Mouse (Mus musculus): ENCODE results near the gene Pnkd. TPM values are rescaled to one million over a fixed set of nuclear protein-coding genes. Genes with fewer than 3 reads are reported as not detected.
"Not testable (repeated sequence)": the region's sequence is repeated elsewhere in the genome, so short reads cannot be mapped to it uniquely, and the experiment has no call there.

The Pnkd gene
- polyA plus RNA-seq, 1 experiment = 10.0 TPM

DNA sequence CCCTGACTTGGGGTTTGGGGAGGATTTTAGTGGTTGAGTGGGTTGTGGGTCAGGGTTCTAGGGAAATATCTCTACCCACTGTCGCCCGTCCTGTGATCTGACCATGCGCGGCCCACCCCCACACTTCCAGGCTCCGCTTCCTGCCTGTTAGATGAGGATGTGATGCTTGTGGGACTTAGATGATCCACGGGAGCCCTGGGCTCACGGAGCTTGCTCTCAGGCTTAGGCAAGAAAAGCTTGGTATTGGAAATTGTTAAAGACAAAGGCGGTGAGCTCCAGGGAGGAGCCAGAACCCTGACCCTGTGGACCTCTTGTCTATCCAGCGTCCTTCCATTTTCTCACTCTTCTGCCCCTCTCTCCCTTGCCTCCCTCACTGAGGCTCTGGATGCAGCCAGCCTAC is 55.2 kb downstream of the Pnkd start:
- H3K27me3 ChIP-seq (ENCODE audit: control insufficient read depth) = peaks cover 5% of the 10 kb centered on the region

DNA sequence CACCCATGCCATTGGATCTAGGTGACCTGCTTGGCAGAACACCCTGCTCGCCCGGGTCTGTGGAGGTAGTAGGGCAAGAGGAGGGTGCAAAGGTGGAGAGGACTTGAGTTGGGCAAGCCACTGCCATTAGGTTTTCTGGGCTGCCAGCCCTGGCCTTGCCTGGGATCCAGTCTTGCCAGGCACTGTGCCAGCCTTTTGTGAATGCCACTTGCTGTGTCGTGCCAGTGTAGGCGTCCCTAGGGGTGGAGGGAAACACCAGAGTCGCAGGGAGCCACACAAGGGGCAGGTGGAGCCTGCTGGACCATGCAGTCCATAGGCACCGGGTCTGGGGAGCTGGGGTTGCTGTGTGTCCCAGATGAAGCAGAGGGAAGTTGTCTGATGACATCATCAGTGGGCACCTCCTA is 55.6 kb downstream of the Pnkd start:
- H3K27me3 ChIP-seq (ENCODE audit: control insufficient read depth) = peaks cover under 1% of the 10 kb centered on the region; the same call in 1 of the 2 replicates
- peaks cover 7% of the 10 kb centered on the region for H3K4me1 ChIP-seq (ENCODE audit: control insufficient read depth)
- no peaks in the 10 kb centered on the region for H3K36me3 ChIP-seq (ENCODE audit: control insufficient read depth)
- TF ChIP-seq GATA1 (IDR thresholded peaks at IDR 0.05; ENCODE audit: low read length) = no peak
- TF ChIP-seq TAL1 (IDR thresholded peaks at IDR 0.05; ENCODE audit: low read length) = no peak
- no peak overlapping the region for H3K4me3 ChIP-seq (replicated peaks)
- peaks cover 3% of the 10 kb centered on the region; the same call in 1 of the 2 replicates for H3K9me3 ChIP-seq (ENCODE audit: control insufficient read depth, low read length)

More for the DNA sequence above, 55.2 kb downstream of the Pnkd start:
- Histone ChIP-seq H3K36me3 (ENCODE audit: control insufficient read depth) (no peaks in the 10 kb centered on the region), H3K9me3 (ENCODE audit: control insufficient read depth, low read length) (peaks cover 3% of the 10 kb centered on the region; the same call in 1 of the 2 replicates), H3K4me1 (ENCODE audit: control insufficient read depth) (peaks cover 7% of the 10 kb centered on the region), H3K4me3 (replicated peaks) (no peak overlapping the region)
- TF ChIP-seq TAL1 (IDR thresholded peaks at IDR 0.05; ENCODE audit: low read length) = no peak
- no peak for TF ChIP-seq GATA1 (IDR thresholded peaks at IDR 0.05; ENCODE audit: low read length)

DNA sequence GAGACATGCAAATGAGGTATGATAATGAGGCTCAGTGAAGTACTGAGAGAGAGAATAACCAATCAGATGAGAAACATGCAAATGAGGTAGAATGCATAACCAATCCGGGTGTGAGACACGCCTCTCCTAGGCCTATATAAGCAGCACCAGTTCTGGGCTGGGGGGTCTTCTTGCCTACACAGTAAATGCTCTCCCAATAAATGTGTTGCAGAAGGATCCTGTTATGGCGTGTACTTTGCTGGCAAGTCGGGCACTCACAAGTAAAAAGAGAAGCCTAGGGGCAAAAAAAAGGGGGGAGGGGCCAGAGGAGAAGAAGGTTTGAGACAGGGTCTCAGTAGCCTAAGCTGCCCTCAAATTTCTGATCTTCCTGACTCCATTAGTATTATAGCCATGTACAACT is 56.3 kb downstream of the Pnkd start:
- H3K4me3 ChIP-seq (replicated peaks); H3K4me1 ChIP-seq (ENCODE audit: control insufficient read depth); H3K27me3 ChIP-seq (ENCODE audit: control insufficient read depth); H3K36me3 ChIP-seq (ENCODE audit: control insufficient read depth); H3K9me3 ChIP-seq (ENCODE audit: control insufficient read depth, low read length): not testable (repeated sequence)

DNA sequence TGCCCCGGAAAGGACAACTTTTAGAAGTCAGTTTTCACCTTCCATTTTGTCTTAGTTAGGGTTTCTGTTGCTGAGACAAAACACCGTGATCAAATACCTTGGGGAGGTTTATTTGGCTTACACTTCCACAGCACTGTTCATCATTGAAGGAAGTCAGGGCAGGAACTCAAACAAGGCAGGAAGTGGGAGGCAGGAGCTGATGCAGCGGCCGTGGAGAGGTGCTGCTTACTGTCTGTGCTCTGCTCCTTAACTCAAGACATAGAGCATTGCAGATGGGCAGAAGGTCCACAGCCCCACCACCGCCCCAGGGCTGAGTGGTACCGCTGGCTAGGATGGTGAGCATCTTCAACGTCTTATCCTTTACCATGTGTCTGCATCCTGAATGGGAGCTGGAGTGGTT is 57.2 kb downstream of the Pnkd start:
- peaks cover 3% of the 10 kb centered on the region; the same call in 1 of the 2 replicates for H3K9me3 ChIP-seq (ENCODE audit: control insufficient read depth, low read length)
- no peak overlapping the region for H3K4me3 ChIP-seq (replicated peaks)
- TF ChIP-seq GATA1 (IDR thresholded peaks at IDR 0.05; ENCODE audit: low read length) (no peak), TAL1 (IDR thresholded peaks at IDR 0.05; ENCODE audit: low read length) (no peak)
- peaks cover 7% of the 10 kb centered on the region for H3K4me1 ChIP-seq (ENCODE audit: control insufficient read depth)
- no peaks in the 10 kb centered on the region for H3K27me3 ChIP-seq (ENCODE audit: control insufficient read depth)
- no peaks in the 10 kb centered on the region for H3K36me3 ChIP-seq (ENCODE audit: control insufficient read depth)

DNA sequence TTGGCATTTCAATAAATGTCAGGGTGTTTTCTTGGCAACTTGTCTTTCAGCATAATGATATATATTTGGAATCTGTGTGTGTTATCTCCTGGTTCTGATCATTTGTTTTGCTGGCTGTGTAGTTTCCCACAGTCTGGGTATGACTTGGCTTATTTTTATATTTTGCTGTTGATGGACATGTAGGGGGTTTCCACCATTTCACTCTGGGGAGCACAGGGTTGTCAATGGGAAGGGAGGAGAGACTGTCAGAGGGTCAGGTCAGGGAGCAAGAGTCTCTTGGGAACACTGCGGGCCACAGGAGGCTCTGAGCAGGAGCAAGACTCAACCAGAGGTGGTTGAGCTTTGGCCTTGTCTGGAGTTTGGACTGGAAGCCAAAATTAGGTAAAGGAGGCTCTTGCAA is 57.6 kb downstream of the Pnkd start:
- TF ChIP-seq GATA1 (IDR thresholded peaks at IDR 0.05; ENCODE audit: low read length) = no peak
- no peak for TF ChIP-seq TAL1 (IDR thresholded peaks at IDR 0.05; ENCODE audit: low read length)
- Histone ChIP-seq H3K27me3 (ENCODE audit: control insufficient read depth) (no peaks in the 10 kb centered on the region), H3K4me3 (replicated peaks) (no peak overlapping the region), H3K36me3 (ENCODE audit: control insufficient read depth) (no peaks in the 10 kb centered on the region), H3K9me3 (ENCODE audit: control insufficient read depth, low read length) (peaks cover 3% of the 10 kb centered on the region; the same call in 1 of the 2 replicates), H3K4me1 (ENCODE audit: control insufficient read depth) (peaks cover 7% of the 10 kb centered on the region)

DNA sequence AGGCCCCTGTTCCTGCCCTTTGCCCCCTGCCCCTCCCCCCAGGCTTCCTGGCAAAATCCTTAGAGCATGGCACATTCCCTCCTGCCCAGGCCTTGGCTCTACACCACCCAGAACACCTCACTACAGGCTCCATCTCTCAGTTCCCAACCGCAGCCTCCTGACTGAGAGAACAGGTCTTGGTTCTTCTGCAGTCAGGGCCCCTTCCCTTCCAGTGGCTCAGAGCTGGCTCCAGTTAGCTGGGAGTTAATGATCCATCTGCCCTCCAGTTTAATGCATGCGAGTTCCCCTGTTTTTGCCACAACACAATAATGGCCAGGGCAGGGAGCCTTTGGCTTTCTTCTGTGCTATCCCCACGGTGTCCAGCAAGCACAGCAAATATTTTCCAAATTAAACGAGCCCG is 58.4 kb downstream of the Pnkd start:
- H3K4me1 ChIP-seq (ENCODE audit: control insufficient read depth) = peaks cover 7% of the 10 kb centered on the region
- H3K36me3 ChIP-seq (ENCODE audit: control insufficient read depth) = no peaks in the 10 kb centered on the region
- H3K9me3 ChIP-seq (ENCODE audit: control insufficient read depth, low read length) = peaks cover 3% of the 10 kb centered on the region; the same call in 1 of the 2 replicates
- H3K27me3 ChIP-seq (ENCODE audit: control insufficient read depth) = no peaks in the 10 kb centered on the region
- no peak overlapping the region for H3K4me3 ChIP-seq (replicated peaks)
- TF ChIP-seq GATA1 (IDR thresholded peaks at IDR 0.05; ENCODE audit: low read length) (no peak), TAL1 (IDR thresholded peaks at IDR 0.05; ENCODE audit: low read length) (no peak)

DNA sequence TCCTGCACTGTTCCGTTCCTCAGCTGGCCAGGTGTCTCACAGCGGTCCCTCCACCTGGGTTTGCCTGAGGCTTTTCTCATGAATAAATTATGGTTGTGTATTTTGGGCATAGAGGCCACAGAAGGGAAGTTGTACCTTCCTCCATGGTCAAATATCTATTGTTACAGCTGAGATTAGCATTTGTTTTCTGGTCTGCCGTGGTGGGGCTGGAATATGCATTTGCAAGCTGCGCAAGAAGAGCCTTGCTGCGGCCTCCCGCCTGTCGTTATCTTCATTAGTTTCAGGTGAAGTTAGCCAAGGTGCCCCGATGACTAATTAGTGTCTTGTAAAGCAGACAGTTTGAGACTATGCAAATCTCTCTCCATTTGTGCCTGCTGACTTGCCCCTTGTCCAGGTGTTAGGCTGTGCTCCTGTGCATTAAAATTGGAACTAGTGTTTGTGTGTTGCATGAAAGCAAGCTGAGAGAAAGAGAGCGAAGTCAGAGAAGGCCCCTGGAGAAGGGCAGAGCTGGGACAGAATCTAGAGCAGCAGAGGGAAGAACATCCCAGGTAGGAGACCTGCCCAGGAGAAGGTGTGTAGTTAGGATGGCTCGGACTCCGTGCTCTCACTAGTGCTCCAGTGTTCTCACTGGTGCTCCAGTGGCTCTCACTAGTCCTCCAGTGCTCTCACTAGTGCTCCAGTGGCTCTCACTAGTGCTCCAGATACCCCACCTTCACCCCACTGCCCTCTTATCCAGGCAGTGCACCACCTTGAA is 59.6 kb downstream of the Pnkd start:
- Histone ChIP-seq H3K9me3 (ENCODE audit: control insufficient read depth, low read length) (peaks cover 3% of the 10 kb centered on the region; the same call in 1 of the 2 replicates), H3K4me1 (ENCODE audit: control insufficient read depth) (peaks cover 7% of the 10 kb centered on the region), H3K4me3 (replicated peaks) (no peak overlapping the region), H3K27me3 (ENCODE audit: control insufficient read depth) (no peaks in the 10 kb centered on the region), H3K36me3 (ENCODE audit: control insufficient read depth) (no peaks in the 10 kb centered on the region)
- TF ChIP-seq GATA1 (IDR thresholded peaks at IDR 0.05; ENCODE audit: low read length) = no peak
- TF ChIP-seq TAL1 (IDR thresholded peaks at IDR 0.05; ENCODE audit: low read length) = no peak

DNA sequence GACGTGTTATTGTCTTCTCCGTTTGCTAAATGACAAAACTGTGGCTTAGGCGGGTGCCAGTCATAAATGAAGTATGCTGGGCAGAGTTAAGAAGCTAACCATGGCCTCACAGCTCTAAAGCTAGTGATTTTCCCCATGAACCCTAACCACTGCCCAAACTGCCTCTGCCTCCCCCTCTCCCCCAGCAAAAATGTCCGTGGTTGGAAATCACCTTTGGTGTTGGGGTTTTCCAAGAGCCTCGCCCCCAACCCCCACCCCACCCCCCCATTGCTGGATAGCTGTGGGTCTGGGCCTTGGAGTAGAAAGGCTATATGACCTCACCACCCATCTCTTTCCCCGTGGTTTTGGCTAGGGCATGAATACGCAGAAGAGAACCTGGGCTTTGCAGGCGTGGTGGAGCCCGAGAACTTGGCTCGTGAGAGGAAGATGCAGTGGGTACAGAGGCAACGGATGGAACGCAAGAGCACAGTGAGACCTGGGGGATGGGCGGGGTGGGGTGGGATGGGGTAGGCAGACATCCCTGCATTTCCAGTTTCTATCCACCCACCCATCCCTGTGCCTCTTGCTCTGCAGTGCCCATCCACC is 66.5 kb downstream of the Pnkd start:
- H3K4me3 ChIP-seq (replicated peaks) = no peak overlapping the region
- no peaks in the 10 kb centered on the region for H3K9me3 ChIP-seq (ENCODE audit: control insufficient read depth, low read length)
- no peaks in the 10 kb centered on the region for H3K36me3 ChIP-seq (ENCODE audit: control insufficient read depth)
- TF ChIP-seq TAL1 (IDR thresholded peaks at IDR 0.05; ENCODE audit: low read length) = no peak
- no peak for TF ChIP-seq GATA1 (IDR thresholded peaks at IDR 0.05; ENCODE audit: low read length)
- no peaks in the 10 kb centered on the region for H3K27me3 ChIP-seq (ENCODE audit: control insufficient read depth)
- H3K4me1 ChIP-seq (ENCODE audit: control insufficient read depth) = no peaks in the 10 kb centered on the region

DNA sequence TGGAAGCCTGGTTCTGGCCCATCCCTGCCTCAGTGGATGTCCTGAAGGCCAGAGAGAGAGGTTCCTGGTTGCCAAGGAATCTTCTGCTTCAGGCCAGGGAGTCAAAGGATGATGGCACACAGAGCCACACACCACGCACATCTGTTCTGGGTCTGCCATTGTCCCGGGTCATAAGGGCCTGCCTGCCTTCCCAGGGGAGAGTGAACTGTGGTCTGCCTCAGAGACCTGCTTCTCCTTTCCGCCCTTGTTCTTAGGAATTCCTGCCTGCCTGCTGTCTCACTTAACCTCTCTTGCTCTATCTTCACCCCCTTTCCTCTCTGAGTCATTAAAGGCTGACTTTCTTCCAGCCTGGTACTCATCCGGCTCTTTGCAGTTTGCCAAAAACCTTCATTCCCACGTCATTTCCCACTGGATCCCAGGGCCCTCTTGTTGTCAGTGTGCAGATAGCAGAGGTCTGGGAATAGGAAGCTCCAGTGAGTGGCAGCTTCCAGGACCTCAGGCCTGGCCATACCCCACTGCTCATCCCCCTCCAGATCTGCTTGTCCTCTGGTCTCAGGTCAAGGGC is 67.9 kb downstream of the Pnkd start:
- H3K36me3 ChIP-seq (ENCODE audit: control insufficient read depth) = no peaks in the 10 kb centered on the region
- H3K27me3 ChIP-seq (ENCODE audit: control insufficient read depth) = no peaks in the 10 kb centered on the region
- H3K4me3 ChIP-seq (replicated peaks) = no peak overlapping the region
- H3K9me3 ChIP-seq (ENCODE audit: control insufficient read depth, low read length) = no peaks in the 10 kb centered on the region
- no peaks in the 10 kb centered on the region for H3K4me1 ChIP-seq (ENCODE audit: control insufficient read depth)
- TF ChIP-seq GATA1 (IDR thresholded peaks at IDR 0.05; ENCODE audit: low read length) = no peak
